Mouse (Mus musculus): ENCODE measurements around the gene Gm5431. TPM values are rescaled to one million over a fixed set of nuclear protein-coding genes. Genes with fewer than 3 reads are reported as not detected.
A peak's percentile ranks its signal among the peaks of the same experiment; 100 is the strongest.
"Not testable (repeated sequence)": the region's sequence is repeated elsewhere in the genome, so short reads cannot be mapped to it uniquely, and the experiment has no call there.

Gm5431 gene
- polyA plus RNA-seq, 1 experiment, result 0.19 TPM

DNA sequence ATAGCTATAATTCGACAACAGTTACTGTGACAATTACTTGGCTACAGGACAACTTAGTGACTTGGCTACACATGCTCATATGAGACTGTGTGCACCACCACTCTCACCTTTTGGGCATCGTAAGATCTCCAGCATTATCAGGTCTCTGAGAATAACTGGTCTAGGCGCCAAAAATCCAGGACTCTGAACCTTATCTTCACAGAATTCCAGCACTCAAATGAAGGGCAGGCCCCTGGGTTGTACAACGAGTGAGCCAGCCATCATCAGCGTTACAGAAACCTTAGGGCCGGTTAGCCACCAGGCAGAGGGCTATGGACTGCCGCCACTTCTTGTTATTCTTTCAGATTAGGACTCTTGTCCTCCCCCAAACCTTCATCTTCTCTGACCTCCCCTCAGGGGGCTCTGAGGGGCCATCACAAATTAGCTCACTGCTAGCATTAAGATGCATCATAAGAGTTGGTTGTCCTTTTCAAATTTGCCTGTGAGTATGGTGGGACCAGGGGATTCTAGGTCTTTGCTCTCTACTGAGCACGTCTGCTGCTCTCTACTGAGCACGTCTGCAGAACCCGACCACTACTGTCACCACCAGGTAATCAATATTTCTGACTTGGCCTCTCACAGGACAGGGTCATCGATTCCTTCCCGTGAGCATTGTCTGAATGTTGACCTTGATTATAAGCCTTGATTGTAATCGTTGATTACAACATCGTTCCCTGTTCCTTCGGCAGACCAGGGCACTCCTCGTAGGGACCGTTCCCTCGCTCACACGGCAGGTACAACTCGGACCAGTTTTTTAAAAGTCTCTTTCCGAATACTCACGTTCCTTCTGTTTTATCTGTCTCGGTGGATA lies 49.2 kb downstream of the Gm5431 start:
- H3K4me1 ChIP-seq (ENCODE audit: control insufficient read depth, insufficient read depth, low read length), result peaks cover 7% of the 10 kb centered on the region; the same call in 1 of the 2 replicates
- DNase-seq, result peak; percentile 39
- H3K4me3 ChIP-seq (ENCODE audit: insufficient read depth, low read depth, low read length), result peak overlapping the region; percentile 35
- no peaks in the 10 kb centered on the region for H3K36me3 ChIP-seq (ENCODE audit: control insufficient read depth, insufficient read depth, low read length)
- H3K27ac ChIP-seq (ENCODE audit: insufficient read depth, low read depth, low read length), result peak overlapping the region; percentile 1; the same call in 1 of the 2 replicates
- 20% methylated on average over 23 of the region's 23 CpGs for whole genome bisulfite sequencing
- TF ChIP-seq CTCF (conservative IDR thresholded peaks at IDR 0.05; ENCODE audit: insufficient read depth, insufficient read length, low read depth, low read length) (no peak), POLR2A (IDR thresholded peaks at IDR 0.05; ENCODE audit: low read depth, low read length) (no peak)
- no peaks in the 10 kb centered on the region for H3K27me3 ChIP-seq (replicated peaks; ENCODE audit: control insufficient read depth, insufficient read depth, low read length)

DNA sequence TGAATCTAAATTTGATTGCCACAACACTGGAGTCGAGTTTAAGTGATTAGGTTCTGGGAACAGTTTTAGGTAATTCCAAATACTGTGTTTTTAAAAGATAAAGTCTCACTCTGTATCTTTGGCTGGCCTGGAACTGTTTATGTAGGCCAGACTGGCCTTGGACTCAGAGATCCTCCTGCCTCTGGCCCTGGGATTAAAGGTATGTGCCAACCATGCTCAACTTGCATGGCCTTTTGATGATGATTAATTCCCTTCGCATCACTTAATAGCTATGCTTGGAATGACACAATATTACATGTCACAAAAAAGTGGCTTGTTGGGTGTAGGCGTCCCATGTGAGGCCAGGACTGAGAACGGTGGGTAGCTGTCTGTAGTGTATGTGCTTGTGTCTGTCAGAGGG lies 49.8 kb downstream of the Gm5431 start:
- Histone ChIP-seq H3K27ac (ENCODE audit: insufficient read depth, low read depth, low read length) (no peak overlapping the region), H3K4me3 (ENCODE audit: insufficient read depth, low read depth, low read length) (no peak overlapping the region), H3K27me3 (replicated peaks; ENCODE audit: control insufficient read depth, insufficient read depth, low read length) (no peaks in the 10 kb centered on the region), H3K4me1 (ENCODE audit: control insufficient read depth, insufficient read depth, low read length) (peaks cover 7% of the 10 kb centered on the region; the same call in 1 of the 2 replicates), H3K36me3 (ENCODE audit: control insufficient read depth, insufficient read depth, low read length) (no peaks in the 10 kb centered on the region)
- WGBS, result 72% methylated on average over 4 of the region's 4 CpGs
- DNase-seq, result peak; percentile 24
- no peak for TF ChIP-seq CTCF (conservative IDR thresholded peaks at IDR 0.05; ENCODE audit: insufficient read depth, insufficient read length, low read depth, low read length)
- TF ChIP-seq POLR2A (IDR thresholded peaks at IDR 0.05; ENCODE audit: low read depth, low read length), result no peak

- TF ChIP-seq POLR2A (IDR thresholded peaks at IDR 0.05; ENCODE audit: low read depth, low read length) (no peak), CTCF (conservative IDR thresholded peaks at IDR 0.05; ENCODE audit: insufficient read depth, insufficient read length, low read depth, low read length) (peak; percentile 43)
- peak; percentile 53 for DNase-seq
These were observed 50.6 kb downstream of the Gm5431 start for GRCm38 (mm10) chr11:48851270-48851995.

DNA sequence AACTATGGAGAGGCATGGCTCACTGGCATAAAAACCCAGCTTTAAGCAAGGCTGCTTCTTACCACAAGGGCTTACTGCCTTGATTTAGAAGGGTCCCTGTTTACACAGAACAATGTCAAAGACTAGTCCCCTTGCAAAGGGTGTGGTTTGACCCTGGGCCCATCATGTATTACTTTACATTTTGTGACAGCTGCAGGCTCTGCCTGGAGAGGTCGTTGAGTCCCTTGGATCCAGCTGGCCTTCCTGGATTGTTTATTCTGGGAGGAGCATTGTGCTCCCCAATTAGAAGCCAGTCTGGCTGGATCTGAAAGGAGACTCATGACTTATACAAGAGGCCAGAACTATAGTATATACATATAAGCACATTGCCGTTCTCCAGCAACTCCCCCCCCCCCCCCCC lies 51.8 kb downstream of the Gm5431 start:
- H3K27me3 ChIP-seq (replicated peaks; ENCODE audit: control insufficient read depth, insufficient read depth, low read length), result no peaks in the 10 kb centered on the region
- no peak for DNase-seq
- WGBS, result 53% methylated on average over 2 of the region's 2 CpGs
- no peak overlapping the region for H3K27ac ChIP-seq (ENCODE audit: insufficient read depth, low read depth, low read length)
- no peaks in the 10 kb centered on the region for H3K36me3 ChIP-seq (ENCODE audit: control insufficient read depth, insufficient read depth, low read length)
- H3K4me3 ChIP-seq (ENCODE audit: insufficient read depth, low read depth, low read length), result no peak overlapping the region
- peaks cover 10% of the 10 kb centered on the region for H3K4me1 ChIP-seq (ENCODE audit: control insufficient read depth, insufficient read depth, low read length)
- no peak for TF ChIP-seq POLR2A (IDR thresholded peaks at IDR 0.05; ENCODE audit: low read depth, low read length)
- no peak for TF ChIP-seq CTCF (conservative IDR thresholded peaks at IDR 0.05; ENCODE audit: insufficient read depth, insufficient read length, low read depth, low read length)

More at GRCm38 (mm10) chr11:48851270-48851995, 50.6 kb downstream of the Gm5431 start:
- no peak overlapping the region for H3K27ac ChIP-seq (ENCODE audit: insufficient read depth, low read depth, low read length)
- 83% methylated on average over 4 of the region's 4 CpGs for WGBS
- H3K27me3 ChIP-seq (replicated peaks; ENCODE audit: control insufficient read depth, insufficient read depth, low read length), result no peaks in the 10 kb centered on the region
- H3K4me3 ChIP-seq (ENCODE audit: insufficient read depth, low read depth, low read length), result no peak overlapping the region
- H3K36me3 ChIP-seq (ENCODE audit: control insufficient read depth, insufficient read depth, low read length), result no peaks in the 10 kb centered on the region
- peaks cover 7% of the 10 kb centered on the region; the same call in 1 of the 2 replicates for H3K4me1 ChIP-seq (ENCODE audit: control insufficient read depth, insufficient read depth, low read length)

GRCm38 (mm10) chr11:48846881-48847280 lies 55.1 kb downstream of the Gm5431 start:
- WGBS, result 78% methylated on average over 5 of the region's 5 CpGs

GRCm38 (mm10) chr11:48846362-48846761 lies 55.7 kb downstream of the Gm5431 start:
- H3K4me1 ChIP-seq (ENCODE audit: control insufficient read depth, insufficient read depth, low read length), result peaks cover 26% of the 10 kb centered on the region
- H3K36me3 ChIP-seq (ENCODE audit: control insufficient read depth, insufficient read depth, low read length); H3K27me3 ChIP-seq (replicated peaks; ENCODE audit: control insufficient read depth, insufficient read depth, low read length); H3K27ac ChIP-seq (ENCODE audit: insufficient read depth, low read depth, low read length); H3K4me3 ChIP-seq (ENCODE audit: insufficient read depth, low read depth, low read length): not testable (repeated sequence)
- 60% methylated on average over 2 of the region's 2 CpGs for WGBS
- DNase-seq, result peak; percentile 23

More at GRCm38 (mm10) chr11:48846881-48847280, 55.1 kb downstream of the Gm5431 start:
- no peak for TF ChIP-seq CTCF (conservative IDR thresholded peaks at IDR 0.05; ENCODE audit: insufficient read depth, insufficient read length, low read depth, low read length)
- no peak for DNase-seq
- Histone ChIP-seq H3K27me3 (replicated peaks; ENCODE audit: control insufficient read depth, insufficient read depth, low read length) (no peaks in the 10 kb centered on the region), H3K4me1 (ENCODE audit: control insufficient read depth, insufficient read depth, low read length) (peaks cover 21% of the 10 kb centered on the region), H3K27ac (ENCODE audit: insufficient read depth, low read depth, low read length) (no peak overlapping the region), H3K36me3 (ENCODE audit: control insufficient read depth, insufficient read depth, low read length) (no peaks in the 10 kb centered on the region), H3K4me3 (ENCODE audit: insufficient read depth, low read depth, low read length) (no peak overlapping the region)

DNA sequence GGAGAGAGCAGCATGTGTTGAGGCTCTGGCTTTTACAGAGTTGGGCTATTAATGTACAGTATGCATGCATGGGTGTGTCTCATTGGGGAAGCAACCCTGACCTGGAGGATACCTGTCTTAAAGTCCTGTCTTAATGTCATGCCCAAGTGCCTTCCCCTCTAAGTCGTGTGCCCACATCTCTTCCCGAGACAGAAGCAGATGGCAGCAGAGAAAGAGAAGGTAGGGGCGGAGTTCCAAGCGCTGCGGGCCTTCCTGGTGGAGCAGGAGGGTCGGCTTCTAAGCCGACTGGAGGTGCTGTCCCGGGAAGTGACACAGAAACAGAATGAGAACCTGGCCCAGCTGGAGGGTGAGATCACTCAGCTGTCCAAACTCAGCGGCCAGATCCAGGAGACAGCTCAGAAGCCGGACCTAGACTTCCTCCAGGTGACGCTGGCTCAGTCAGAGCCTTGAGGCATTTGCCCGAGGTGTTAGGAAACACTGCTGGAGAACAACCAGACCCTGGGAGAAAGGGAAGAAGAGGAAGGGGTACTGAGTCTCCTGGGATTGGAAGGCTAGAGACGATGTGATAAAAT lies 56.7 kb downstream of the Gm5431 start:
- Histone ChIP-seq H3K27me3 (replicated peaks; ENCODE audit: control insufficient read depth, insufficient read depth, low read length) (no peaks in the 10 kb centered on the region), H3K36me3 (ENCODE audit: control insufficient read depth, insufficient read depth, low read length) (no peaks in the 10 kb centered on the region), H3K4me3 (ENCODE audit: insufficient read depth, low read depth, low read length) (no peak overlapping the region), H3K4me1 (ENCODE audit: control insufficient read depth, insufficient read depth, low read length) (peaks cover 26% of the 10 kb centered on the region), H3K27ac (ENCODE audit: insufficient read depth, low read depth, low read length) (peak overlapping the region; percentile 80)
- WGBS, result 39% methylated on average over 13 of the region's 13 CpGs
- DNase-seq, result peak; percentile 34
- TF ChIP-seq POLR2A (IDR thresholded peaks at IDR 0.05; ENCODE audit: low read depth, low read length) (no peak), CTCF (conservative IDR thresholded peaks at IDR 0.05; ENCODE audit: insufficient read depth, insufficient read length, low read depth, low read length) (no peak)
